Mouse (Mus musculus) gastrocnemius, postnatal 14 days (tissue): ENCODE results near the gene Slc30a3. TPM values are rescaled to one million over a fixed set of nuclear protein-coding genes. Genes with fewer than 3 reads are reported as not detected.

ENCODE experiments used
- DNase-seq: peaks from one replicate; pipeline ENCODE4 v3.0.0; 2021; ENCODE audit warnings: mixed read lengths
- intact Hi-C: fragments of 180-260 bp; cut with DNase I; formaldehyde crosslinking; loops from one replicate; pipeline ENCODE4 v1.15.1; 2025; ENCODE audit warnings: low total_unique reads
- total RNA-seq, 2 experiments: library from RNA; stranded (reverse); gene quantifications; 2 replicates each; pipeline ENCODE4 v1.2.3; 2021

Gene Slc30a3
- total RNA-seq, 2 experiments from 2014 or later: 0.10 TPM; not detected in 1

GRCm38 (mm10) chr5:31094100-31094798 lies 13.8 kb downstream of the Slc30a3 start:
- intact Hi-C loops: no loop called here
- DNase-seq: no peak

- DNase-seq: no peak
- intact Hi-C loops: no loop called here
These were observed 14.6 kb downstream of the Slc30a3 start for GRCm38 (mm10) chr5:31093151-31094041.

DNA sequence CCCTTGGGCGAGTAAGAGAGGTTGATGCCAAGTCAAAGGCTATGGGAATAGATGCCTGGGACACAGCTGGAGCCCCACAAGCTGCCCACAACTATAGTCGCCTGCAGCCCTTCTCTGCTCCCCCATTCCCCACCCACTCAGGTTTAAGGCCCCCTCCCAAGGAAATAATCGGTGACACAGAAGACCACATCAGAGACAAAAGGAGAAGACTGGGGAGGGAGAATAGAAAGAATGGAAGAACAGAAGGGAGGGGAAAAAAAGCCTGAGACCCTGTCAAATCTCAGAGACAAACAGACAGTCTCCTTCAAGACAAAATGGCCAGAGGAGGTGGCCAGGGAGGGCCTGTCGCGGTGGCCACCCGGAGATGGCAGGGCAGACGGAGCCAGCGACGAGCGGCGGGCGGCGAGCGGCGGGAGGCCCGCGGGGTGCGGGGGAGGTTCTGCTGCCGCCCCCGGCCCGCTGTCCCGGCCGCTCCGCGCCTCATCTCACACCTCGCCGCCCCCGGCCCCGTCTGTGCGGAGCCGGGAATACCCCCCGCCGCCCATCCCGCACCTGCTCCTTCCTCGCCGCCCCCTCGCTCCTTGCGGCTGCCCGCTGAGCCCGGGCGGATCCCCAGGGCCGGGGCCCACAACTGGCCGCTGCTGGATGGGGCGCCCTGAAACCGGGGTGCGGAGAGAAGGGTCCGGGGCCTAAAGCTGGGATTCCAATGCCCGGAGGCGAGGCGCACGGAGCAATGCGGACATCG lies 15.6 kb downstream of the Slc30a3 start:
- intact Hi-C loops: no loop called here
- DNase-seq: no peak

- intact Hi-C loops: no loop called here
- DNase-seq: no peak
These were observed 20.9 kb downstream of the Slc30a3 start for GRCm38 (mm10) chr5:31087131-31087530.

DNA sequence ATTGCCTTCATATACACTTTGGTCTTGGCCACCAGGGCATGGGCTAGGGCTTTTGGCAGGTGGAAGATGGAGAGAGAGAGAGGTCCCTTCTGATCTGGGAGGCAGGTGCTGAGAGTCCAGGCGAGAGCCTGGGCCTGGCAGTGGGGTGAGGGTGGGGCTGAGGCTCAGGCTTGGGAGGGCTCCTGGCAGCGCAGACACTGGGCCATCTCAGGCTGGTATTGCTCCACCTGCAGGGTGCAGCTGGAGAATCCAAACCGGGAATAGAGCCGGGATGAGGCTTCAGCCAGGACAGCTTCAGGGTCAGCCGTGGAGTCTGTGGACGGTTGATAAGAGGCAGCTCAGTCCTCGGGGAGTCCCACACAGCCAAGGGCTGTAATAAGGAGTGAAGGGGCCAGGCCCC lies 21.4 kb downstream of the Slc30a3 start:
- no peak for DNase-seq
- intact Hi-C loops: no loop called here

DNA sequence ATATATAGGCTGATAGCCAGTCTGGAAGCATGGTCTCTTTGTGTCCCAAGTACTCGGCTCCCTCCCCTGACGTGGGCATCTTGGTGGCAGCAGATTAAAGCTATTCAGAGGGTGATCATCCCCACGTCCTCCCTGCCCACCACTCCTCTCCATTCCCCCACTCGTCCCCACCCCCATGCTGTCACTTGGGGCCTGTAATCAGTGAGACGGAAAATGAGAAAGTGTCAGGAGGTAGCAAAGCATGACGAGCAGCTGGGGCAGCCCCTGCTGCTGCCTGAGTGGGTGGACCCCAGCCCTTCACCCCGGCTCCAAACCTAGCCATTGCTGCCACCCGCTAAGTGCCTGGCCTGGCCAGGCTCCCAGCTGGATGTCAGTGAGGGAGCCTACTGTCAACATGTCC lies 24.1 kb downstream of the Slc30a3 start:
- DNase-seq: no peak
- intact Hi-C loops: no loop called here

DNA sequence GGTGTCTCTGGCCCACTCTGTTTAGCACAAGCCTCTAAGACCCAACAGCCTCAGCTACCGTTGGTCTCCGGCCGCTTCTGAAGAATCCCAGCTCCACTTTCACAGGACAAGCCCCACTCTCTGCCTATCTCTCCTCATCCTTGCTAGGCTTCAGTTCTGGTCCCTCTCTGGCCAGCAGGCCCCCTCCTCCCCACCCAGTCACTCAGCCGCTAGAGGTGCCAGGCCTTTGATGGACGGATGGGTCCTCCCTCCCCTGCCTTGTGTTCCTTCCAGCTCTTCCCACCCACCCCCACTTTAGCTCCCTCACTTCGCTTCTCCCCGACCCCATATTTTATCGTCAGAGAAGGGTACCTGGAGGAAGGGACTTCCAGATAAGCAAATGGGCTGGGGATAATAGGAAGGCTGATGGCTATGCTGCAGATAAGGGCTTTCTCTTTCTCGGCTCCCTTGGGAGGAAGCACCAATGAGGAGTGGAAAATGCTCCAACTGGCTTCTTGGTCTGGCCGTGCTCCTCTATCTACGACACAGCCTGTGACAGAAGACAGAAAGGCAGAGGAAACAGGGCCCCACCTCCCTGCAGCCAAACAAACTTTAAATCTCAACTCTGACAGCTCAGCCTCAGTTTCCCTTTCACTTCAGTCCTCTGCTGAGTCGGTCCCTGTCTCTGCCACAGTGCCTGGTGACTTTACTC lies 25.0 kb downstream of the Slc30a3 start:
- intact Hi-C loops: no loop called here
- no peak for DNase-seq

DNA sequence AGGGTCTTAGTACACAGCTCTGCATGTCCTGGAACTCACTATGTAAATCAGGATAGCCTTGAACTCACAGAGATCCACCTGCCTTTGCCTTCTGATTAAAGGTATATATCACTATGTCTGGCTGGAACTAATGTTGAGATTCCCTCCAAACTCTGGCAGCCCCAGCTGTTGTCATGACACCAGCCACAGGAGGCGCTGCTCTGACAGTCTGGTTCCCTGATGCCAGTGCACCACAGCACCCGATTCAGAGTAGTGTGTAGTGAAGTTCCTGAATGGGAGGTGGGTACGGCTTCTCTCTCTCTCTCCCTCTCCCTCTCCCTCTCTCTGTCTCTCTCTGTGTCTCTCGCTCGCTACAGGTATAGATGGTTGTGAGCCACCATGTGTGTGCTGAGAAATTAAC lies 25.7 kb downstream of the Slc30a3 start:
- DNase-seq: peak; percentile 77
- intact Hi-C loops: no loop called here

DNA sequence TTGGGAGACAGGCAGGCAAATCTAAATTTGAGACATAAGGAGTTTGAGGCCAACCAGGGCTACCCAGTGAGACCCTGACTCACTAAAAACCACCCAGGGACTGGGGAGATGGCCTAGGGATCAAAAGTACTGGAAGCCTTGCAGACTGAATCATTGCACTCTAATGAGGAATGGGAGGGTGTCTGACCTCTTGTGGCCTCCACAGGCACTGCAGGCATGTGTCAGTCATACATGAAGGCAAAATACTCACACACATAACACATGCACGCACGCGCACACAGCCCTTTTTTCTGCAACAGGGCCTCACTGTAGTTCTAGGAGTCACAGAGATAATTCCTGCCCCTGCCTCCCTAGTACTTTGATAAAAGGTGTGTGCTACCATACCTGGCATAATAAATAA lies 26.7 kb downstream of the Slc30a3 start:
- intact Hi-C loops: no loop called here
- no peak for DNase-seq

DNA sequence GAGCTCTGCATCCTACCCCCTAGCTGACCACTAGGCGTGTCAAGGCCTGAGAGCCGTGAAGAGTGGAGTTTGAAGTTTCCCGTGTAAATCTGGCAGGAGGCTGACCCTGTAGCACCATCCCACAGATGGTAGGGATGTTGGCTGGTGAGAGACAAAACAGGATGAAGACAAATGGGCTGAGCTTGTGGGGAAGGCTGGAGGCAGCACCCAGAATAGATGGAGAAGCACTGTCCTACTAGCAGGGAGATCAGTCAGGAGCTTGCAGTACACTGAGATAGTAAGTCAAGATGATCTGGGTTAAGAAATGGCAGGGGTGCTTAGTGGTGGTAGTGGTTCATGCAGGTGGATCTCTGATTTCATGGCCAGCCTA lies 27.3 kb downstream of the Slc30a3 start:
- intact Hi-C loops: no loop called here
- DNase-seq: no peak

DNA sequence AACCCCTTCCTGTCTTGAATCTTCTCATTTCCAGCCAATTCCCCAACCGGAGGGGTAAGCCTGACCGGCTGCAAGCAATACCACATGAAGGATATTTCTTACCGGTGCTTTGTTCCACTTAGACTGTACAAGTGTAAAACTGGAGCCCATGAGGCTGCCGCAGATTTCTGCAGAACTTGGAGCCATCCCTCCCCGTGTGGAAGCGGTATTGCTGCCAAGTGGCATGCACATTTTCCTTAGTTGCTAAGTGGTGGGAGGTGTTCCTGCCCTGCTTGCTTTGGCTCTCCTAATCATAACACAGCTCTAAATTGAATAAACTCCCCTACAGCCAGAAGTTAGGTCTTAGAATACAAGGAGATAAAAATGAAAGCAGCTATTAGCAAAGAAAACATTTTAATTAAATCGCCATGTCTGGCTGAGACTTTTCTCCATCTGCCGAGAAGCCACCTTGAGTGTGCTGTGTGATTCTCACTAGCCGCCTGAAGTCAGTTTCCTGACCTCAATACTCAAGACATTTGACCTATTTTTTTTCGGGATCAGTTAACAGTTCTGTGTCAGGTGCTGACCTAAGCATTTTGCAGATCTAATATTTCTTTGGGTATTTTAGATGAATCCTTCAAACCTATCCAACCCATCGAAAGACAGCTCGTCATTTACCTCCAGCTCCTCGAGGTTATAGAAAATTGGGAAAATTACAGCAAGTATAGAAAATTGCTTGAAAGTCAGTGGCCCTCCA lies 27.8 kb downstream of the Slc30a3 start:
- no peak for DNase-seq
- intact Hi-C loops: no loop called here

- intact Hi-C loops: no loop called here
- no peak for DNase-seq
These were observed 31.7 kb downstream of the Slc30a3 start for GRCm38 (mm10) chr5:31076346-31076745.

DNA sequence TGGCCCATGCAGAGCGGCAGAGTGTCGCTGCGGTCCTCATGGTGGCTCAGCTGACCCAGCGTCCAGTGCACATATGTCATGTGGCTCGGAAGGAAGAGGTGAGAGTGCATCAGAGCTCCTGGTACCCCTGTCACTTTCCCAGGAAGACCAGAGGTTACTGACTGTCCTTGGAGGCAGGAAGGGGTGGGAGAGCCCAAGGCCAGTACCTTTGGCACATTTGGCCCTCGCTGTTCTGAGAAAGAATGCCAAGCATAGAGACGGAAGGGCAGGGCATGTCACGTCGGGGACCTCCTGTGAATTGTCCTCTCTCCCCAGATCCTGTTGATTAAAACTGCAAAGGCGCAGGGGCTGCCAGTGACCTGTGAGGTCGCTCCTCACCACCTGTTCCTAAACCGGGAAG lies 34.9 kb downstream of the Slc30a3 start:
- DNase-seq: no peak
- intact Hi-C loops: no loop called here

DNA sequence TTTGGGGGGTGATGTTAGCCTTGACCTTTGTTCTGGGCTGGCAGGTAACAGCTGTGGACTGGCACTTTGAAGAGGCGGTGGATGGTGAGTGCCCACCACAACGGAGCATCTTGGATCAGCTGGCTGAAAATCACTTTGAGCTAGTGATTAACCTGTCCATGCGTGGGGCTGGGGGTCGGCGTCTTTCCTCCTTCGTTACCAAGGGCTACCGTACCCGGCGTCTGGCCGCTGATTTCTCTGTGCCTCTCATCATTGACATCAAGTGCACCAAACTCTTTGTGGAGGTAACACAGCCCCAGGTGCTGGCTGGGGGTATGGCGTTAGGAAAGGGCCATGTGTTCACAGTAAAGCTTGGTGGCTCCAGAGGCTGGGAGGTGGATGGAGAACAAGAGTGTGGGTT lies 36.2 kb downstream of the Slc30a3 start:
- intact Hi-C loops: no loop called here
- DNase-seq: no peak

- DNase-seq: no peak
These were observed 37.0 kb downstream of the Slc30a3 start for GRCm38 (mm10) chr5:31071059-31071458.

DNA sequence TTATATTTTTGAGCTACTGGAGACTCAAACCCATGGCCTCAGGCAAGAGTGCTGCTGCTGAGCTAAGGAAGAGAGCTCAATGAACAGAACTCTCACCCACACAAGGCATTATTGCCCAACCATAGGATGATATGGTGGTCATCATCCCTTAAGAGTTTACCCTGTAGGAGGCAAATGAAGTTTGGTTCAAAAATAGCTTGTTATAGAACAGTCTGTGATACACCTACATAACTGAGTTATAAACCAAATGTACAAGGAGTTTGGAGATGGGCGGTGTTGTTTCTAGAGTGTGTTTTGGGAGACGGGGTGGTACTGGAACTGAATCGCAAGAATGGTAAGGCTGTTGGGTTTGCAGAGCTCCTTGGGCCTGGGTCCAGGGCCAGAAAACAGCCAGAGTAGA lies 38.2 kb downstream of the Slc30a3 start:
- intact Hi-C loops: no loop called here
- DNase-seq: no peak

More at GRCm38 (mm10) chr5:31071059-31071458, 37.0 kb downstream of the Slc30a3 start:
- intact Hi-C loops: no loop called here

- DNase-seq: no peak
- intact Hi-C loops: no loop called here
These were observed 52.6 kb downstream of the Slc30a3 start for GRCm38 (mm10) chr5:31055216-31056140.
